Mouse (Mus musculus) CH12F3 (cell line): ENCODE results near the gene Atp2c2.

Experiments
- in situ Hi-C: fragments of 300-500 bp; cut with MboI; formaldehyde crosslinking; loops from 2 replicates; pipeline ENCODE4 v1.14.3; 2020; ENCODE audit warnings: low sequenced_read_pairs

Gene Atp2c2

DNA sequence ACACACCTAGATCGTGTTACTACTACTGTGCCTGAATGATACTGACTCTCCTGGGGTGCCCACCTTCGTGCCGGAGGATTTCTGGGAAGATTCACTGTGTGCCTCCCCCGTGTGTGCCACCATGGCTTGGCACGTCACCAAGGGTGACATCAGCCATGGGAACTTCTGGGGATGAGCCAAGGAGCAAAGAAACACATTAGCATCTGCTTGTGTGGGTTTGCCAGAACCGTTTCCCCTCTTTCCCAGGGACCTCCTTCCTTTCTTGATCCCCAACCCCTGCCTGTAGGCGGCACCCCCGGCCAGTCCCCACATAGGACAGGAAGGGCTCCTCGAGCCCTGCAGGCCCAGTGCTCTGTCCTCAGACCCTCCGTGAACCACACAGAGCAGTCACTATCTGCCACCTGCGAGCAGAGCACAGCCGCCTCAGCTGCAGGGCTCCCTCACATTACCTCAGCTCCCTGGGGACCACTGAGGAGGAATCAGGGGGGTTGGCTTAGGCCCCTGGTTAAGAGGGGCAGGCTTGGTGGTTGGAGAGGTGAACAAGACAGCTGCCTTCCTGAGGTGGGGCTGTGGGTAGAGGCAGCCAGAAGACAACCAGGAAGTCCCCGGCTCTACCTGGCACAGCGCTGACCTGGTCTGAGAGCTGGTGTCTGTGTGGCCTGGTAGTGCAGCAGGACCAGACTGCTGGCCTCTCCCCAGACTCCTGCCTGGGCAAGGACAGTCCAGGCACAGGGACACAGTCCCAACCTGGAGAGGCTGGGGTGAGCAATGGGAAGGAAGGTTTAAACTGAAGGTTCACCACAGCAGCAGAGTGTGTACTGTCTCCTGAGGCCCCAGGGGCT lies 106.8 kb downstream of the Atp2c2 start:
- in situ Hi-C loops: no loop called here
